Mouse (Mus musculus): ENCODE results near the gene R3hdm1.

R3hdm1 gene

DNA sequence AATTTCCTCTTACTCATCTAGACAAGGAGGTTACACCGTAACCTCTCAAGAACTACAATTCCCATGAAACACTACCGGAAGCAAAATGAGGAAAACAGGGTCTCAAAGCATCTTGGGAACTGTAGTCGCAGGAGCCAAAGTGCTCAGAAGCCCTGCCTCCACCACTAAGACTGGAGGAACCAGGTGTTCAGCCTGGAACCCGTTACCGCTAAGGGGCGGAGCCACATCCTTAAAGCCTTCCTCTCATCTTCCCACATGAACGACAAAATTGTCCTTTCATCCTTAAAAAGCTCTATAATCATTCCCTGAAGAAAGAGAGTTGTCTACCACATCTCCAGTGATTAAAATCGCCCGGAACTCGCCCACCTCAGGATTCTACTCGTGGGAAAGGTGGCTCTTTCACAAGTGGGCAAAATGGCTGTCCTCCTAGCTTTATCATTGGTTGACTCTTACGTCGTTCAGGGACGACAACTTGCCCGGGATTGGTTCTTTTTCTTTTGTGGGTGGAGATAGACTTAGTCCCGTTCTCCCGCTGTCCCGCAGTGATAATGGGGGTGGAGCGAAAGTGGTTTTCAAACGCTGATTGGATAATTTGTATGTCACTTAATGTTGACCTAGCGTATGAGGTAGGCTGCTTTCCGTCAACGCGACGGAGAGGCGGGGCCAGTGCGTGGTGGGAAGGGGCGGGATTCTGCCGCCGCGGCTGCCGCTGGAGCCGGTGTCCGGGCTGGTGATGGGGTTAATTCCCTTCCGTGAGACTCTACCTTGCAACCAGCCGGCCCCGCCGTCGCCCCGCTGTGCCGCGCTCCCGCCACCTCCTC, at the start of gene R3hdm1, which contains the start of gene Zranb3:
Gene R3hdm1 (plus strand): TSS at position 661 of the 821 bp plus-strand sequence.
Gene Zranb3 (minus strand): TSS at position 407 of the 821 bp plus-strand sequence.
- peak; percentile 100 for DNase-seq (ENCODE audit: low read depth, low spot score)

DNA sequence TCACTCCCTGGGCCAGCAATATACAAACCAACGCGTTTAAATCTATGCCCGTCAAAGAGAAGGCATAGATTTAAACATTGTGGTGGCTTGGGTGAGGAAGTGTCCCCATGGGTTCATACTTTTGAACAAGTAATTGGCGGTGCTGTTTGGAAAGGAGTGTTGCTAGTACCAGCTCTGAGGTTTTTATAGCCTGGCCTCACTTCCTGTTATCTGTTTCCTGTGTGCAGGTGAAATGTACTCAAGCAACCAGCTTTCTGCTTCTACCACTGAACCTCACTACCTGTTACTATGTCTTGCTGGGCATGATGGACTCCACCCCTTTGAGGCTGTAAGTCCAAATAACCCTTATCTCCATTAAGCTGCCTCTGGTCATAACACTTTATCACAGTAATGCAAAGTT, 45.8 kb upstream of the R3hdm1 start:
- DNase-seq (ENCODE audit: low read depth, low spot score) = peak; percentile 33

DNA sequence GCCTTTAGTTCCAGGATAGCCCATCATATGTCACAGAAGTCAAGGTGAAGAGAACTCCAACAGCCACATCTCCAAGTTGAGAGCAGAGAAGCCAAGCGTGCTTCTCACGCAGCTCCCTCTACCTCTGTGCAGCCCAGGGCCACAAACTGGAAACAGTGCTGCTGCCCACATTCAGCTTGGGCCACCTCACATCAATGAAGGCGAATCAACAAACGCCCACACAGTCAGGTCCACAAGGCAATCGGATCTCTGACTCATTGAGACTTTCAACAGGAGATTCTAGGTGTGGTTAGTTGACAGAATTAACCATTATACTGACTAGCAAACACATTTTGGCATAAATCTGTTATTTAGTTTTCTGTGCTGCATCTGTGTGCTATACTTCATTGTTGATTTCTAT, 44.5 kb upstream of the R3hdm1 start:
- no peak for DNase-seq (ENCODE audit: low read depth, low spot score)

DNA sequence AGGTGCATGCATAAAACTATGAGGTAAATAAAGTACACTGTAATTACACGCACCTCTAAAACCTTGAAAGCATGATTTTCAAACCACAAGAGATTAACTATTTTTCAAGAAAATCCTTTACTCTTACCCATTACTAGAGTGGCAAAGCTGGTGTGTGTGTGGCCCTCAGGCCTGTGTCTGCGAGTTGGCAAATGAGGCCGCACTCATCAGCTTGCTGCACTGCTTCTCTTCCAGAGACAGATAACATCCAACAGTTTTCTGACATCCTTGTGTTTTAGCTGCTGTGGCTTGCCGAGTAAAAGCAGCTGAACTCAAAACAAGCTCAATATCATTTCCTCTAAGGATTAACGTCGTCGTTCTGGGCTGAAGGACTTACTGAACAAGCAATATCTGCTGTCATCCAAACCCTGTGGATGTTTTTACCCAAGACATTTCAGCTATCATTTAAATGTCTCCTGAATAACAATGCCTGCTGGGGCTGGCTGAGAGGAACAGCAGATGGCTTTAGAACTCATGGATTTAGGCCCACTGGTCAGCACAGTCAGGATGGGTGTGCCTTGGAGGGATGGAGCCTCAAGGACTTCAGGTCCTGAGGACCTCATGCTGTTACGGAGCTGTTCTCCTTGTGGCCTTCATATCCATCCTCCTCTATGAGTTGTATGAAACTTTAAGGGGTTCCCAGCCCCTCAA, 42.3 kb upstream of the R3hdm1 start:
- no peak for DNase-seq (ENCODE audit: low read depth, low spot score)

DNA sequence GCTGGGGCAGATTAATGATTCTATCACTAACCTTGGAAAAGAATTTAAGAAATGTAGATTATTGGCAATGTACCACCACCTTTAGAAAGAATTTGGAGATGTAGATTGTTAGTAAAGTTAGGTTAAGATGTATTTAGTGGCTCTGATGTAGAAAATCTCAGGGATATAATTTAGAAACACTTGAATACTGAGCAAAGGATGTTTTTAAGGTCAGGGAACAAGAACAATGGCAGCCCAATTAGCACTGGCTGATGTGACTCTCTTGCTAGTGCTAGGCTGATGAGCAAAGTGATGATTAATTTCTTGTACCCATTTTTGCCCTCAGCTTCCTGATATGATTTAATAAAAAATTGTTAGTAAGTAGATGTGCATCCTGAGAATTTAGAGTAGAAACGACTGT, 41.7 kb upstream of the R3hdm1 start:
- no peak for DNase-seq (ENCODE audit: low read depth, low spot score)

DNA sequence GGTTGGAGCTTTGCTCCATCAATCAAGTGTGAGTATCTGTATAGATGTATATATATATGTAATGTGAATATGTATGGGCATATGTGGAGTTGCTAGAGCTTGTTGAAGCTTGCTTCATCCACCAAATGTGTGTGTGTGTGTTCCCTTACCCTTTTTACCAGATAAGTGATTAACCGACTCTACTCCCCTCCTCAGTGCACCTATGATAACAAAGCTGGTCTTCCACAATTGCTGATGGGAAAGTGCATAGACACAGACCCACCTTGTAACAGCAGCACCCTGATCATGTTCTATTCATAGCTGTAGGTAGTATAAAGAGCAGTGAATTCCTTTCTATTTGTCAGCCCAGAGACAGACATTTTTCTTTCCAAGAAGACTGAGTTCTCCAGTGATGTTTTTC, 40.9 kb upstream of the R3hdm1 start:
- no peak for DNase-seq (ENCODE audit: low read depth, low spot score)

DNA sequence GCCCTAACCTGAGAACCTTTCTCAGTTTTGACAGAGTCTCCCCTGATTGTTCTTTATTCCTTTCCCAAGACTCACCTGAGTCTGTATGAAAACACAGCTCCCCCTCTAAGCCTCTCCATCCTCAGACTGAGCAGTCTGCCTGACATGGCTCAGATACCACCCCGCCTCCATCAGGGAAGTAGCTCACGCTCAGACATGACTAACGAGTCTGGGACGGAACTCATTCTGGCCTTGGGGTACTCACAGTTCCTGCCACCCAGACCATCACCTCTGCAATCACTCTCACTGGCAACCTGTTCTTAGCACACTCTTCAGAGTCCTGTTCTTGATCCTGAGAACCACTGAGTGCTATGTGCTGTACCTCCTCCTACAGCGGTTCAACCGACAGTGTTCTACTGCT, 38.4 kb upstream of the R3hdm1 start:
- DNase-seq (ENCODE audit: low read depth, low spot score) = no peak

DNA sequence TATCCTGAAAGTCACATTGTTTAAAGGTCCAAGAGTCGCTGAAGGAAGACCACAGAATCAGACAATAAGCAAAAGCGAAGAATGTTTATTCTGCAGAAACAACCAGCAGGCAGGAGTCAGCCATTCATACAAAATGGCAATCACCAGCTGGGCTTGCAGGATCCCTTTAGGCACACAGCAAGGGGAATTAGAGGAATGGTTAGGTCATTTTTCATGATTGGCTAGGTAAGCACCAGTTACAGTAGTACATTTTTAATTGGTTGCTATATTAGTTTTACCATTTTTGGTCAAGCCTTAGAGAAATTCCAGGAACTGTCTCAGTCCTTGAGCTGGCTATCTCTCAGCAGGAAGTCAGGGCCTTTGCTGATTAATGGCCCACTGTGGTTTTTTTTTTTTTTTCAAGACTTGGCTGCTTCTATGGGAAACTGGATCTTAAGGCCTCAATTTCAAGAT, 34.1 kb upstream of the R3hdm1 start:
- no peak for DNase-seq (ENCODE audit: low read depth, low spot score)

DNA sequence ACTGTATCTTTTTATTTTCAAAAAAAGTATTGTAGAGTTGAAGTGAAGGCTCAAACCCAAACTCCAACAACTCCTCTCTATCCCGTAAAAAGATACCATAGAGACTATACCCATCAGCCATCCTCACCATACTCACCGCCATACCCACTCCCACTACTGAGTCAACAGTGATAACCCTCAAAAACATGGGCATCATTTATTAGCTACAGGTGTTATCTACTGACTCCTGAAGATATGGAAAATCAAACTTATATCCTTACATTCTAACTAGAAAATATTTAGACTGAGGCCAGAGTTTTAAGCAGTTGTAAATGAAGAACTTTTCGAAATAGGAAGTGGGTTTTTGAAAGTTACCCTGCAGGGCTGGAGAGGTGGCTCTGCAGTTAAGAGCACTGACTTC, 33.1 kb upstream of the R3hdm1 start:
- DNase-seq (ENCODE audit: low read depth, low spot score) = no peak

DNA sequence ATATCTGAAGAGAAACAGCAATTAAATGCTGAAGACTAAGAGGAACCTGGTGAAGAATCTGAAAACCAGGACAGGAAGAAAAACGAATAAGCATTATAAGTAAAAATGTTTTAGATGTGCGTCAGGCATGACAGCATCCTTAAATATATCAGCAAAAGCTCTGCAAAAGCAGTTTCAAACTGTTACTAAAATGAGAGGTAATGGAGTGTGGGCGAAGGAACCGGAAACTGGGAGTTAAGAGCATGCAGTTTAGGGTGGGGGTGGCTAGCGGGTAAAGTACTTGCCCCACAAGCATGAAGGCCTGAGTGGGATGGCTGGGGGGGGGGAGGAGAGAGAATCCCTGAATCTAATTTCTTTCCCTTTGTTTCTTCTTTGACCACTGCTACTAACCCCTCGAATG, 30.1 kb upstream of the R3hdm1 start:
- DNase-seq (ENCODE audit: low read depth, low spot score) = no peak

DNA sequence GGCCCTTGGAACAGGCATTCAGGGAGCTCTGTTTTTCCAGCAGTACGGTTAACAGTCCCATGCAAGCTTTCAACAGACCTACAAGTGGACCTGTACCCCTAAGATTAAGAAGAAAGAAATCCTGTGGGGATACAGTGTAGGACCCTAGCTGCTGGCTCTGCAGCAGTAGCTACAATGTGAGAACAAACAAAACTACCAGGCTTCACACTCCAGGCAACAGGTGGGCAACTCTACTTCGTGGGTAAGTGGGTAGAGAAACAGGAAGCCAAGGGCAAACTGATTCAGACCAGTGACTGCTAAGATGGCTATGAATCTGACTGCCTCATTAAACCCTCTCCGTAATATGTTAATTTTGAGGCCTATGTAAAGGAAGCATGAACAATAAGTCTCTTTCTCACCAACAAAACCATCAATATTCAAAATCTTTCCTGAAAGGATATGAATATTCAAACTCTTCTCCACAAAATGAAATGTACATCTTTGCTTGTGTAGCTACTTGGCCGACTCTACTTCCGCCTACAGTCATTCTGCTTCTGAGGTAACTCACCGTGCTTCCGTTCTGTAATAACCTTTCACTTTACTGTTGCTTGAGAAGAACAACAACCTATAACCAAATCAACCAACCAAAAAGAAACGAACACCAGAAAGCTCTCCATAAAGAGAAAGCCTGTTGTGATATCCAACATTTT, 26.2 kb upstream of the R3hdm1 start:
- no peak for DNase-seq (ENCODE audit: low read depth, low spot score)

DNA sequence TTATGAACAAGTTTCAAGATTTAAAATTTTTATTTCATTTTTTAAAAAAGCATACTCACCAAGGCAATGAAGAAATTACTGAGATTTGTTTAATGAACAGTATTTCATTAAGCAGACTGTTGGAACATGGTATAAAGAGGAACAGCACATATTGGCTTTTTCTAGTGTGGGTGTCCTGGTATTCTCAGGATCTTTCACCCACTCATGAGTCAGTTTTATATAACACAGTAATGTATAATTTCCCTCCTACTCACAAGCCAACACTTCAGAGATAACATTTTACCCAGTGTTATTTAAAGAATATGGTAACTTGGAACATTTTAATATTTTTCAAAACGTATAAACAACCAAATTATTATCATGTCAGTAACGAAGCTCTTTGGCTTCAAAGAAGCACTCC, 25.3 kb upstream of the R3hdm1 start:
- DNase-seq (ENCODE audit: low read depth, low spot score) = no peak

DNA sequence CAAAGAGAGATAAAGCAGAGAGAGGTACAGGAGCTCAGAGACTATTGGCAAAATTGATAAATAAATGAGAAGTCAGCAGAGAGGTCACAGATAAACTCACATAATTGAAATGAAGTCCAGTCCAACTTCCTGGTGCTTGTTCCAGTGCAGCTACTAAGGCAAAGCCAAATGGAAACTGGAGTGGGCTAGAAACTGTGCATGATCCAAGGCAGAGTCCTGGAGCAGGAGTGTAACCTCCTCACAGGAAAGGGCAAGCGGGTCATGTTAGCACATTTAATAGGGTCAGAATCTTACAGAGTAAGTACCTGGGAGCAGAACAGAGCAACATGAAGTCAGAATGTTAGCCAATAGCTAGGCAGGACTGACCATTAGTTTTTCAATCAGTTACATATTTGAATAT, 24.5 kb upstream of the R3hdm1 start:
- no peak for DNase-seq (ENCODE audit: low read depth, low spot score)

DNA sequence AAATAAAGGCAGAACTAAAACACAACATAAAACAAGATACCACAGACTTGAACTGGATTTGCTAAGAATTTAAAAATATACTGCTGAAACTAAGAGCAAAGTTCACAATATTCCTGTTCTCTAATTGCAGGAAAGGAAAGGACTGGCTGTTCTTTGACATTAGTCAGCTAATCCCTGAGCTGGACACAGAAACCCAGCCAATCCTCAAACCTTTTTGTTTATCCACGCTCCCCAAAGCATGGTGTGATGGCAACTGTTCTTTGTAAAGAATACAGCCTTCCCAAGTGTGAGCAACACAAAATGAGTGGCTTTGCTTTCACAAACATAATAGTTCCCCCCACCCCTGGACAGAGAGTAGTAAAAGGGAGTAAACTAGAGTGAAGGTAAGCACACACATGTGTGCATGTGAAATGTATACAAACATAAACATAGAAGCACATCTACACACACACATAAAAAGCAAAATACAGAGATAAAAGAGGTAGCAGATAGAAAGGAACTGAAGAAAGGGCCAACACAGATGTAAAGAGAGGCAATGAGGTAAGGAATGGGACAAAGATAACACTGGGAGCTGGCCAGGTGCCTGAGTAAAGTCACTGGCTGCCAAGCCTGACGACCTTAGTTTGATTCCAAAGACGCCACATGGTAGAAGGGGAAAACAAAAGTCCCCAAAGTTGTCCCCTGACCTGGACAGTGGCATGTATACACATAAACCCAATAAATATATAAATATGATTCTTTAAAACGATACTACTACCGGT, 22.0 kb upstream of the R3hdm1 start:
- DNase-seq (ENCODE audit: low read depth, low spot score) = no peak

DNA sequence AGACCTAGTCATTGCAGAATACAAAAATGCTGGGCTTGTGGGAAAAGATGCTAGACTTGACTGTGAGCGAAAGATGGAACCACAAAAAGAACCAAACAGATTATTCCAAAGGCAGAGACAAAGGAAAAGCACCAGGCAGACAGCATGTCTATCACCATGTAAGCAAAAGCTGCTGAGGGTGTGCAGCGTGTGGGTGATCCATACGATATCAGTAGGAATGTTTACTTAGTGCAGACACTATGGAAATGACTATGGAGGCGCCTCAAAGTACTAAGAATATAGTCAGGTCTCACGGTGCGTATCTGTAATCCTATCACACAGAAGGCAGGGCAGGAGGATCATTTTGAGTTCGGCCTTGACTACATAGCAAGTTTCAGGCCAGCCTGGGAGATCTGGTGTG, 21.2 kb upstream of the R3hdm1 start:
- no peak for DNase-seq (ENCODE audit: low read depth, low spot score)

DNA sequence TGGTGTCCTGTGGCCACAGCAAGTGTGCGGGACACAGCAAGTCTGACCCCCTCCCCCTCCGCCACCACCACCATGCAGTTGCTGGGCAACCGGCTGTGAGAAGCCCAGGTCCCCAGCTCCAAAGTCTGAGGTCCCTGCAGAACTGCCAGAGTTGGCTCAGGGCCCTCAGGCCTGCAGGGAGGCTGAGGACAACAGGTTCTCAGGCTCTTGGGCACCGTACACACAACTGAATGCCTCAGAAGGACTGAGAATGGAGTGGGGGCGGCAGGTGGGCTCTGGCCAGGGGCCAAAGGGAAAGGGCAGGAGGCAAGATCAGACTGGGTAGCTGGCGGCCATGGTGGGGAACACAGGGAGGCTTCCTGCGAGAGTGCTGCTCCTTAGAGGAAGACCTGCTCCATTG, 20.3 kb upstream of the R3hdm1 start:
- no peak for DNase-seq (ENCODE audit: low read depth, low spot score)

DNA sequence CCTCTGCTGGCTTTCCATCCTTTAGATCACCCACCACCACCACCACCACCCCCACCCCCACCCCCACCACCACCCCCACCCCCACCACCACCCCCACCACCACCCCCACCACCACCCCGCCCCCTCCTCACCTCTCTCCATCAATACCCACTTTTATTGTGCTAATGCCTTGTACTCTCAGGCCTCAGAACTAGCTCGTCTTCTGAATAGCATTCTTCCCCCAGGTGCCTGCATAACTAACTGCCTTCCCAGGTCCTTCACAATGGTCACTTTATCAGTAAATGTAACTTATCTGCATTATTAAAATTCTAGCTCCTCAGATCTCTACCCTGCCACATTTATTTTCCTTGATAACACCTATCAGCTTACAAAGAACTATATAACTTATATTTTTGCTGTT, 8.4 kb upstream of the R3hdm1 start:
- no peak for DNase-seq (ENCODE audit: low read depth, low spot score)

DNA sequence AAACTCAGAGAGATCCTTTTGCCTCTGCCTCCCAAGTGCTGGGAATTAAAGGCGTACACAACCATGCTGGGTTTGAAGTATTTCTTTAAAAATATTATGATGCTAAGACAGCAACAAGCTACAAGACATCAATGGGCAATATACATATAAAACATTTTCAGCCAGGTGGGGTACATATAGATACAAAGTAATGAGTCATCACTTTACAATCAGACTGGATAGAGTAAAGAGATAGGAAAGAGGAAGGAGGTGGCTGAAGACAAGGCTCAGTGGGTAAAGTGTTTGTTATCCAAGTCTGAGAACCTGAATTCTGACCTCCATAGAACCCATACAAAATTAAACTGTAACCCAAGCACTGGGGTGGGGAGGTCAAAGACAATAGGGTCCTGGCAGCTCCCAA, 4.8 kb upstream of the R3hdm1 start:
- no peak for DNase-seq (ENCODE audit: low read depth, low spot score)

DNA sequence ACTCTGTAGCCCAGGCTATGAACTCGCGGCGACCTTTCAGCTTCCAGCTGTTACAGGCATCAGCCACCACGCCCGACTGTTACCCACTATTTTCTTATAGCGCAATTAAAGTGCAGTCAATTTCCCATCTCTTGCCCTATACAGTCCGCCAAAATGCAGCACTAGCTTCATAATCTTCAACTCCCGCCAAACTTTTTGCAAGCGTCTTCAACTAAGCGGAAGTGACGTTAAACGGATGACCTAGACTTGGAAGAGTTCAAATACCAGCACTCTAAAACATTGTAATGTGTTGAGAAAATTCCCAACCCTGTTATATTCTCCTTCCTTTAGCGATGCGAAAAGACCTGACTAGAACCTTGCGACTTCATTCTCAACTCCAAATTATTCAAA, 855 bp upstream of the R3hdm1 start:
- no peak for DNase-seq (ENCODE audit: low read depth, low spot score)

DNA sequence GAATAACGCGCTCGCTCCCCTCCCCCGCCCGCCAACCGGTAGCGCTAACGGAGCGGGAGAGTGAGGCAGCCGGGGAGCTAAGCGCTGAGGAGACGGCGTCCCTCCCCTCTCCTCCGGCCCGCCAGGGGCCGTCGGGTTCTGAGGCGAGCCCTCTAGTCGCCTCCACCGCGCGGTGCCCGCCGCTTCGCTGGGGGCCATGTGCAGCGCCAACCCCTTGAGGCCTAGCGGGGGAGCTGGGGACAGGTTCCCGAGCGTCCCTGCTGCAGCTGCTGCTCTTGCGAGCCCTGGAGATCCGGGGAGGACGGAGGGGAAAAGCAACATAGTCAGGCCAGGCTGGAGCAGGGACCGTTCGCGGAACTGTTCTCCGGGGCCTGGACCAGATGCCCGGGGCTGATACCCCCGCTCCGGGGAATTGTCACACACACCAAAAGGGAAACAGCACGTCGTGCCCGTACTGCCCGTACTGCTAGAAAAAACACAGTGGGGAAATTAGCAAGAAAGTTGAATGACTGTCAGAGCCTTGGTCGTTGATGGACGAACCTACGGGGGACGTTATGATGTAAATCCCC, 503 bp downstream of the R3hdm1 start:
- DNase-seq (ENCODE audit: low read depth, low spot score) = peak; percentile 77

DNA sequence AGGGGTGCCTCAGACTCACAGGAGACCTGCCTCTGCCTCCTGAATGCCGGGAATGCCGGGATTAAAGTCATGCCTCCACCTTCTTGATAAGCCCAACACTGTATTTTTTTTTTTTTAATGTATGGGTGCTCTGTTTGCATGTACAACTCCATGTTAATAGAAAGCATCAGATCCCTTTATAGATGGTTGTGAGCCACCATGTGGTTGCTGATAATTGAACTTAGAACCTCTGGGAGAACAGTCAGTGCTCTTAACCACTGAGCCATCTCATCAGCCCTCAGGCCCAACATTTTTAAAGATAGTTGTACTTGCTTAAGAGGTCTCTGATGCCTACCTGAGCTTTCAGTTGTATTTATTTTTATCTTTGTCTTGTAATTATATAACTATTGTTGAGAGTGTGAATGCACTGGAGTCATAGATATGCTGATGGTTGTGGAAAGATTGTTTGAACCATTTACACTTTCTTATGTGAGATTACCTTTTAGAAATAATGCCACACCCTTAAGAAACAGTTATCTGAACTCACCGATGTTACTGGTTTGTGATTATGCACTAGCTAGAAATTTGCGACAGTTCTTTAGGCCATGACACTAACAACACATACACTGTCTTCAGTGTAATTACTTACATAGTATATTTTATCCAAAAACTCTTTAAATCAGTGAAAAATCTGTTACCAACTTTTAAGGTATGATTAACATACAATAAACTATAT, 18.0 kb downstream of the R3hdm1 start:
- no peak for DNase-seq (ENCODE audit: low read depth, low spot score)
